Mouse (Mus musculus): ENCODE measurements around the gene Cit. TPM values are rescaled to one million over a fixed set of nuclear protein-coding genes. Genes with fewer than 3 reads are reported as not detected.

Gene Cit
- total RNA-seq, 2 experiments from 2014 or later = 153 to 185 TPM

DNA sequence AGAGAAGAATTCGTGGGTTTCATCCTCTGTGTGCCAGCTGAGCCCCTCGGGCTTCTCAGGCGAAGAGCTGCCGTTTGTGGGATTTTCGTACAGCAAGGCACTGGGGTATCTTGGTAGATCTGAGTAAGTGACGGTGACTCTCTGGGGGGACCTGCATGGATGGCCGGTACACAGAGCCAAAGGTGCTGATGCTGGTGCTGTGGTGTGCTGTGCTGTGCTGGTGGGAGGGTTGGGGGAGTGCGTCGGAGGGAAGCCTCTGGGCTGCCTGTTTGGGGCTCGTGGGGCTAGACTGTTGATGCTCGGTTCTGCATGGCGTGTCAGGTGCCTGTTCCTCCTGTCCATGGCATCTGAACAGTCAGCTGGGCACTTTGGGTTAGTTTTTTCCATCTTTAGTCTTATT is 63.6 kb downstream of the Cit start:
- peak in 1 of 2 experiments; percentile 35 for DNase-seq (ENCODE audit: low spot score in 2 of 2)

DNA sequence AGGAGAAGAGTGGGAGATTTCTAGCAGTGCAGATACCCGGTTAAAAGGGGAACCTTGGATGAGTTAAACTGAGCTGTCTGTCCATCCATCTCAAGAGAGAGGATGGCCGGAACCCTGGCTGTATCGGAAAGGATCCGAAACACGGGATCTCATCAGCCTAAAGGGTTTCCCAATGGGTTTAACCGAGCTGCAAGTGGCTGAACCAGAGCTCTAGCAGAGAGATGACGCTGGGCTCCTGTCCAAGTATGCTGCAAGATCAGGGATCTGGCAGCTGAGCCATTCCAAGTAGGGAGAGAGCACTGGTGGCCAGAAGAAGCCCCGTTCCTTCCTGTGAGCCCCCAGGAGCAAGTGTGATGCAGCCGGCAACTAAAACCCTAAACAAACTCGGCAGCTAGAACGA is 64.0 kb downstream of the Cit start:
- peak; percentile 70 to 71 for DNase-seq (ENCODE audit: low spot score in 2 of 2)

DNA sequence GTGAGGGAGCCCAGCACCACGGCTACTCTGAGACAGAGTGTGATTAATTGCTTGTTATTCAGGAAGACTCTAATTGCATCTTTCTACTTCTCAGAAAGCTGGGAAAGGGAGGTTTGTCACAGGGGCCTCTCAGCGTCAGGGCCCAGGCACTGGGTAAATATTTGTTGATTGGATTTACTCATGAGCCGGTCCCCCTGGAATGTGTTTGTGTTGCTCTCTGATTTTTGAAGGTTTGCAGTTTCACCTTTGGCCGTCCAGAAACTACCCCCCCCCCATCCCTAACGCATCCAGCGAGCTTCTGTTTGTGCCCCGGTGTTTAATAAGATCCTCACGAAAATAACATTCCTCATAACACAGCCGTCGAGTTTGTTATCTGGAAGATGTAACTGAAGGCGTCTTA is 65.4 kb downstream of the Cit start:
- no peak for DNase-seq (ENCODE audit: low spot score in 2 of 2)

DNA sequence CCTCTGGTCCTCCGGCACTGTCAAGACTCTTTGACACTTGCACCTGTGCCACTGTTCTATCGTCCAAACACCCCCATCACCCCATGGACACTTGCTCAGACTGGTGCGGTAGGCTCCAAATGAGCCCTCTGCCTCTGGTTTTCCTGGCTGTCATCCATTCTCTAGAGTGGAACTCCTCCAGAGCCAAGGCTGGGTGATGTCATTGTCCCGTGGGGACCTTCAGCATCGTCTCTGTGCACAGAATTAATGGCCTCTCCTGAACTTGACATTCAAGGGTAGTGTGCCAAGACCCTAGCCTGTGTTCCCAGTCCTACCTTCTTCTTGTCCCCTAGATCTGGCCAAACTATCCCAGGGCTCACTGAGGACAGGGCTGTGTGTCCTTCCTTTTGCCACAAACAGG is 70.4 kb downstream of the Cit start:
- no peak for DNase-seq (ENCODE audit: low spot score in 2 of 2)

DNA sequence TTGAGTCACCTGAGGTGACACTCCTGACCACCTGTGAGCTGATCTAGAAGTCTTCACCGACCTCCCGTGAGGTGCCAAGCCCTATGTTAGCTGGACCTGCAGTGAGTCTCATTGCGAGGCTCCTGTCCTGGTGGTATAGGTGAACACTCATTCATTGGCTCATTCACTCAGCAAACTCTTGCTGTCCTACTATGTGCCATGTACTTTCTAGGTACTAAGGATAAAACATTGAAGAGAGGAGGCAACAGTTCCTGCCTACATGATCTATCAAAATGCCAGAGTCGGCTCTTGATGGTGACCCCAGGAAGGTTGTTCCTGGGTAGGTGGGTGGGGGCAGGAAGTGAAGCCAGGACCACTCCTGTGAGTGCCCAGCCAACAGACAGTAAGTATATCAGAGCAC is 72.9 kb downstream of the Cit start:
- DNase-seq (ENCODE audit: low spot score in 2 of 2) = no peak

DNA sequence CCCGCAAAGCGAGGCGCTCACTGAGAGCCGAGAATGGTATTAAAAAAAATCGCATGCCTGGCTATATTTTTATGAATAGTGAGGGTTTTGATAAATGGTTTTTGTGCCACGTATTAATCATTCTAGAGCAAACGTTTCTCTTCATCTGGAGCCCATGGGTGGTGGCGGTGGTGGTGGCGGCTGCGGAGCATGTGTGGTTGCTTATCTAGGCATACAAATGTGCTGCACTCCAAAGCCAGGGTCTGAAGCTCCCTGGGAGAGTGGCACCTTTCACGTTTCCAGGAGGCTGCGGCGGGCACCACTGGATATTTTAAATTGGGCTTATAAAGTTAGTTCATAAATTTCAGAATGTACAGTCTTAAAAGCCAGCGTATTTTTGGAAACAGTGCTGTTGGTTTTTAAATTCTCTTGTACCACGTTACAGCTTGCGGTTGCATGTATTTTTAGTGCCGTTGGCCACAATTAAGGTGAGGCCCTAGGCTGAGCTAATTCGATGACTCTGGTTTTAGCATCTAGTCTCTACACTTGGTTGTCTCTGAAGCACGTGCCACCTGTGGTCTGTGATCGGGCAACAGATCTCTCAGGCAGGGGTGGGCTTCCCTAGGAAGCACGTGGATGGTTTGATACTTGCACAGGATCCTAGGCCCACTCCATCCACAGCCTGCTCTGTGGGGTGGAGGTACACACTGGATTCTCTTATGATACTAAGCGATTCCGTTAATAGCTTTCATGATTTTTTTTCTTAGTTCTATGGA is 73.7 kb downstream of the Cit start:
- no peak for DNase-seq (ENCODE audit: low spot score in 2 of 2)

DNA sequence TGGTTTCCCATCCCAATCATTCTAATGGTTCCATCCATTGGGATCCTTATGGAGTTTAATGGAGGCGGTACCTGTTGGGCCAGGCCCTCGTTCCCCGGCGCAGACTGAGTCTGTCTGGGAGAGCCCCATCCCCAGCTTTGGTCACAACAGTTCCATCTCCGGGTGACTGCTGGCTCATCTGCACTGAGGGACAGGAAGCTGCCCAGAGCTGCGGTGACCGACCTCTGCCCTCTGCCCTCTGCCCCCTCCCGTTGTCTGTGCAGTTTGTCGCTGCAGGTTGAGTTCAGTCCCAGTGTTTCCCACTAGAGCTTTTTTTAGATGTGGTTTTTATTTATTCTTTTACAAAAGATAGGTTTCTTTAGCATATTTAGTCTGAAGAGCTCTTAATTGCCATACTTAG is 76.9 kb downstream of the Cit start:
- no peak for DNase-seq (ENCODE audit: low spot score in 2 of 2)

DNA sequence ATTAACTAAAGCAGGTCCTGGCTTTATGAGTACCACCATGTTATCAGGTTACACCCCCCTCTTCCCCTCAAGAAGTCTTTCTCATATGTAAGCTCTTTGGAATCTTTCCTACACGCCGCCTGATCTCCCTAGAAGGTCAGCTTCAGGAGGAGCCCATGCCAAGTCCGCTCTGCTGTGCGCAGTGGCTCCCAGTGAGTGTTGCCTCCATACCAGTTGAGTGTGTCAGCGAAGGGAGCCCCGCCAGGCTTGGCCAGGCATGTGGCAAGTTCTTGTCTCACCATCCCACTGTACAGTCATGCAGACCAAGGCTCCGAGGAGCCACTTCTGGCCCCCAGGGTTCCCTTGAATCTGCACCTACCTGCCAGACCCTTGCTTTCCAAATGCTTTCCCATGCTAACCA is 79.9 kb downstream of the Cit start:
- no peak for DNase-seq (ENCODE audit: low spot score in 2 of 2)

DNA sequence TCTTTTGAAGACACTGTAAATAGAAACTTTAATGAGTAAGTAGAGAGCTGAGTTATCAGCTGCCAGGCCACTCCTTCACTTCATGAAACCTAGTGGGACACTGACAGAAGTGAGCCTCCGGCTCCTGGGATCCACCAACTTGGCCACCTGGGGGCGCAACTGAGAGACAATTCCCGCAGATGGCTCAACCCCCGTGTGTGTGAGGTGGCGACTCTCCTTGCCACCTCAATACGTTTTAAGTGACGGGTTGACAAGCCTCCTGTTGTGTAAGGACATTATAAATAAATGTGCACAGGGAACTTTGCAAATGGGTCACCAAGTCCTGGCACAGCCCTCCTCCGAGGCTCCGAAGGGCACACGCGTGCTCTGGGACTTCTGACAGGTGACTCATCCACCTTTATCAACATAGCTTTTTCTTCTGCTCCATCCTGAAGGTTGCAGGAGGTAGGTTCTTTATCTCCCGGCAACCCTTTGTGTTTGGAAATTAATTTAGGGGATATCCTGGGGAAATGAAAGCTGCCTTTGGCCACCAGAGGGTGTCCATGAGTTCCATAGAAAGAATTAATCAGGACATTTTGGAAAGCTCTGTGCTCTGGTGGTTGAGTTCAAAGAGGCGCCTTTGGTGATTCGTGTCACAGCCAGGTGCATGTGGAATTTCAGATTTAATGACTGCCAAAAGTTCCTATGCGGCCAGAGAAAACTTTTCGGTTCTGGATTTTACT is 83.9 kb downstream of the Cit start:
- peak; percentile 50 for DNase-seq (ENCODE audit: low spot score in 2 of 2)

DNA sequence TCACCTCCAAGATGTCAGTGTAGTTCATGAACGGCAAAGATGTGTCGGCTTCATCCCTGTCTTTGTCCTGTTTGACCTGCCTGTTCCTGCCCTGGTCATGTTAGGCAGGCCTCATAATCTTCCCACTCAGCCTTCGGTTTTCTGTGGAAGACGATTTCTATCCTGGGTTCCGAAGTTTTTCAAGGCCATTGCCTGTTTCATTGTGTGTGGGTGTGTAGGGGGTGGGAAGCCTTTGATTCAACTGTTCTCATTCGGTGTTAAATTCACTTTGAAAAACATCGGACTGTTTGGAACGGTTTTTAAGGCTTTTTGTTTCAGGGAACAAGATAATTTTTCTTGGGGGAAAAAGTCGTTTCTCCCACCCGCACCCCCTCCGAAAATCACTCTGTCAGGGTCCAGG is 87.2 kb downstream of the Cit start:
- DNase-seq (ENCODE audit: low spot score in 2 of 2) = no peak

DNA sequence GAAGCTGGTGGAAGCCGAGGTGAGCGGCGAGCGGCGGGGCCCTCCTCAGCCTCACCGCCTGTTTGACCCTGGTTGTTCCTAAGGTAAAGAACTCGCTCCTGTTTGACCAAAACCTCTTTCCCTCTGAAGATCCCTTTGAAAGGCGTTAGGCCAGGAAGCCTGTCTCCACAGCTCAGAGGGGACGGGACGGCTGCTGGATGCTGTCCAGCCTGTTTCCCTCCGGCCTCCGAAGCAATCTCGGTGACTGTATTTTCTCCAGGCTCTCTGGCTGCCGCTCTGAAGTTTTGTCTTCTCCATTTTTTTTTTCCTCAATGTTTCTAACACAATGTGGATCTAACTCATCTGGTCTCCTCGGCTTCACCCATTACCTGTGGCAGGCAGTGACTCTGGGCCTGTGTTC is 91.8 kb downstream of the Cit start:
- no peak for DNase-seq (ENCODE audit: low spot score in 2 of 2)

DNA sequence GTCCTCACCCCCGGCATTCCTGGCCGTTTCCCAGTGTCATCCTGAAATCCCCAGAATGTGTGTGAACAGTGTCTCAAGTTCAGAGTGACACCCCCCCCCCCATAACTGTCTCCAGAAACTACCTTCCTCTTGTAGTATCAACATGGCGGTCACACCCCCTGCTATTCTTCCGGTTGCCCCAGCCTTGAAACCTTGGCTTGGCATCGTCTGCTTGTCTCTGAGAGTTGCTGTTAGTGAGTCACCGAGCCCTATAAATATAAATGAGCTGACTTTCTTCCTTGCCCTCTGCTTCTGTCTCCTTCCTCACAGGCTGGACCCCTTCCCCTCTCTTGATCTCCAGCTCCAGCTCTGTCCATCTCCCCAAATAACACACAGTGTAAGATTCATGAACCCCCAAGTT is 92.5 kb downstream of the Cit start:
- no peak for DNase-seq (ENCODE audit: low spot score in 2 of 2)

DNA sequence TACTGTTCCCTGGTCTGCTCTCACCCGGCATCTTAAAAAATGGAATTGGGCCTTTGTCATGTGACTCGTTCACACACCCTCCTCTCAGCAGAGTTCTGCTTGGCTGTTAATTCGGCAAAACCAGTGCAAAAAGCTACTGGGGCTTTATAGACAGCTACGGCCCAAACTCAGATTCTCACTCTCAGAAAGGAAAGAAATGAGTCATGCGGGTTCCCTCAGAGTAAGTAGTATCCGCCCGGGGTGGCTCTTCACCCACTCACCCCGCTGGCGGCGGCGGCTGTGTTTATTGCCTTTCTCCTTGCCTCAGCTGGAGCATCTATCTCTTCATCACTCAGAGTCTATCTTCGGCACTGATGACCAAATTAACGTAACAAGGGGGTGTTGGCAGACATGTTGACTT is 93.9 kb downstream of the Cit start:
- peak; percentile 31 to 62 for DNase-seq (ENCODE audit: low spot score in 2 of 2)

DNA sequence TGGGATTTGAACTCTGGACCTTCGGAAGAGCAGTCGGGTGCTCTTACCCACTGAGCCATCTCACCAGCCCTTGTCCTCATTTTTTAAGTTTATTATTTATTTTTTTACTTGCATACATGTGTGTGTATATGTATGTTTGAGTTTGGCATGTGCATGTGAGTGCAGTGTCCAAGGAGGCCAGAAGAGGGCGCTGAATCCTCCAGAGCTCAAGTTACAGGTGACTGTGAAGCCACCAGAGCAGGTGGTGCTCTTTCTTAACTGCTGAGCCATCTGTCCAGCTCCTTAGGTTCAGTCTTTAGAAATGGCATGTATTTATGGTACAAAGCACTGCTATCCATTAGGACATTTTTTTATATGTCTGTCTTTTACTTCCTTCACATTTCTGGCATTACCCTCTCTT is 97.3 kb downstream of the Cit start:
- DNase-seq (ENCODE audit: low spot score in 2 of 2) = no peak

DNA sequence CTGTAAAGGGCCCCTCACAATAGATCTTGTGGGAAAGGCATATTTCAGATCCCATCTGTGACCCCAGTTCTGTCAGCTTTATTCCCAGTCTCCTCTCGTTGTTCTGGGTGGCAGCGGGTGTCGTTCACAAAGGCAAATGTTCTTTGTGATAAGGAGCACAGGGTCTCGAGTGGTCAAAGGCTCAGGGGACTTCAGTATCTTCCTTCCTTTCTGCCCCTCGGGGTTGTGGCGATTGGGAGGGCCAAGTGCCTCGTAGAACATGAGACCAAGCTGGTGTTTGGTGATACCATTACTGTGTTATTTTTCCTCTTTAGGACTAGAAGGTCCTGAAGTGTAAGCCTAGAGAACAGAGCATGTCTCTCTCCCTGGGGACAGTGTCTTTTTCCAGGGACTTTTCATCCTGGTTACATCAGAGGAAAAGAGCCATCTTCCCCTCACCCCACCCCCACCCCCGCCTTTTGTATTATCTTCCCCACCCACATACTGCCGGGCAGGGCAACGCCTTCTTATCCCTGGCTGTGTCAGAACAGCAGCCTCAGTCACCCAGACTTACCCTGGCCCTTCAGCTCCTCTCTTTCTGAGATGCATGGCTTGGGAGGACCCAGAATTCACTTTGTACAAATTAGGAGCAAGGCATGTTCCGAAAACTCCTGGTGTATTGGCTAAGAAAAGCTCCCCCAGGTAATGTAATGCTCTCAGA is 99.9 kb downstream of the Cit start:
- no peak for DNase-seq (ENCODE audit: low spot score in 2 of 2)

DNA sequence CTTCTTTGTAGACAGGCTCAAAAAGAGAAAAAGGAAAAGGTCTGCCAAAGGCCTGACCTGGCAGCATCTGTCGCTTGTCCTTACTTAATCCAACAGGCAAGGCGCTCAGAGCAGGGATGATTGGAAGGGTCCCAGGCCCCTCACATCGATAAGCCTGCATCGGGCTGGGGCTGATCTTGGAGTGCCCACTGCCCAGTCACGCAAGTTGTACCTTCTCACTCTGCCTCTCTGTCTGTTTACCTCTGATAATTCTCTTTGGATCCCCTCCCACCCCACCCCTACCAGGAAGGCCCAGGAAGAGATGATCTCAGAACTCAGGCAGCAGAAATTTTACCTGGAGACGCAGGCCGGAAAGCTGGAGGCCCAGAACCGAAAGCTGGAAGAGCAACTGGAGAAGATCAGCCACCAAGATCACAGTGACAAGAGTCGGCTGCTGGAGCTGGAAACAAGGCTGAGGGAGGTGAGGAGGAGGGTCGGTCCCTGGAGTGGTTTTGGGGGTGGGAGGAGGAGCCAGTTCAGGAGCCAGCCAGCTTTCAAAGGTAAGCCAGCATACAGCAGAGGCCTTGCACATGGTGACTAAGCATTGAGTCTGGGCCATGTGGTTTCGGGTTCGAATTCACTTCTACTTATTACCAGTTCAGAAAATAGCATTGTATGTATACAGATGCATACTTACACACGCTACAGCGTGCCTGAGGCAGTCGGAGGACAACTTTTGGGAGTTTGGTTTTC is 102.7 kb downstream of the Cit start:
- DNase-seq (ENCODE audit: low spot score in 2 of 2) = no peak

DNA sequence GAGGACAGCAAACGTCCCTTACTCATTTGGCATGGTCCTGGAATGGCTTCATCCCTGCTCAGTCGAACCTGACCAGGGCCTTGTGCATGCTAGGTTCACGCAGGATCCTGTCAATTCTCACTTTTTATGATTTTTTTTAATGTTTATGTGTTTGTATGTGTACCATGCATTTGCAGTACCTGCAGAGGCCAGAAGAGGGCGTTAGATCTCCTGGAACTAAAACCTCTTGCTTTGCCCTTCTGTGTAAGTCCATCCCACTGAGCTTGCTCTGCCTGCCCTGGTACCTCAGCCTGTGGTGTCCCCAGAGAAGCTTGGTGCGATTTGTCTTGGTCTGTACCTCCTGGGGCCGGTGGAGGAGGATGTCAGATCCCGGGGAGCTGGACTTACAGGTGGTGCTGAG is 105.9 kb downstream of the Cit start:
- DNase-seq (ENCODE audit: low spot score in 2 of 2) = no peak

DNA sequence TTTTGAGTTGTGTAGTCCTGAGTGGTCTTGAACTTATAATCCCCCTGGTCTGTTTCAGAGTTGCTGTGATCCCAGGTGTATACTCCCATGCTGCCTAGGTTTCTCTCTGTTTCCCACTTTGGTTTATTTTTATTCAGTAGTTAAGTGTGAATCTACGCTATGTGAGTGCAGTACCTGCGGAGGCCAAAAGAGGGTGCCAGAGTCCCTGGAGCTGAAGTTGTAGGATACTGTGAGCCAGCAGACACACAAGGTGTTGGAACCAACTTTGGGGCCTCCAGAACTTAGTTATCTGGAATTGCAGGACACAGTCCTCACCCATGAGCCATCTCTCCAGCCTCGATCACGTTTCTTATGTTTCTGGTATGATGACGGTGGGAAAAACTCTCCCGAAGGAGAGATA is 108.1 kb downstream of the Cit start:
- DNase-seq (ENCODE audit: low spot score in 2 of 2) = no peak

DNA sequence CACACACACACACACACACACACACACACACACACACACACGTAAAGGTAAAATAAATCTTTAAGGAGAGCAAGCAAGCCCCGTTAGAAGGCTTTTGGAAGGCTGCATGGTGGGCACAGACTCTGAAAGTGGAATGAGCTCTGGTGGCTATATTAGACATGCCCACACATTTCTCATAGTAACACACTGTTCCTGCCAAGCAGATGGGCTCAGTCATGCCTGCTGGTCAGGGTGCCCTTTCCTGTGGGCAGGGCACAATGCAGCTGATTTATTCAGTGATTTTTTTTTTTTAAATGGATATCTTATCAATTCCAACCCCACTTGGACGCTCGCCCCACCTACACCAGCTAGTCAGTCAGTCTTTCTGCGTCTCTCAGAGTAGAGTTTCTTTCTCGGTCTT is 109.0 kb downstream of the Cit start:
- peak; percentile 39 to 65 for DNase-seq (ENCODE audit: low spot score in 2 of 2)

DNA sequence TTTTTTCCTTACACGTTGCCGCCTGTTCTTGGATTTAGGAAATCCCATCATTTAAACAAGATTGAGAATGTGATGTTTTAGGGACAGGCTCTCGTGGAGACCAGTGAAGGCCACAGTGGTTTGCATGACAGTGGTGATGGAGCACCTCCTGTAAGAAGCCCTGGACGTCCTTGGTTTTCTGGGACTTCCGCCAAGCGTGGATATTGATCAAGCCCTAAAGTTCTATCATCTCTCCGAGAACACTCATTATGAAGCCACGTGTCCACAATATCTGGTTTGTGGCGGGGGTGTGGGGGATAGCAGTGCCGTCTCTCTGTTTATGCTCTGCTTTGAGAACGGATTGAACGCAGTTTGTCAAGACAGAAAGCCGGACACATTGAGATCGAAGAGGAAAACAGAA is 109.5 kb downstream of the Cit start:
- no peak for DNase-seq (ENCODE audit: low spot score in 2 of 2)

DNA sequence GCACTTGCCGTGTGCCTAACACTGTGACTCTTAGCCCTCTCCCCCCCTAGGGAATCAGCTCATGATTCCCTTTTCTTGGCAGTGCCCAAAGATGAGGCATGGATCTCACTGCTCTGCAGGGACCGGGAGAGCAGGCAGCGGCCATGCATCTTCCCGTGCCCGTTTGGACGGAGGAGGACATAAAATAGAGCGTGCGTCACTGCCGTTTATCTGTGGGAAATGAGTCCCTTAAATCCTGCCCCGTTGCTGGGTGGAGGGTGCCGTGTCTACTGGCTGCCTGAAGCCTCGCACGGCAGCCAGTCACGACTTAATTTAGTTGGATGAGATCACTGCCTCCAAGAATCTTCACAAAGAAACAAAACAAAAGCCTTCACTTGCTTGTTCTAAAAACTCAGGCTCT is 110.1 kb downstream of the Cit start:
- DNase-seq (ENCODE audit: low spot score in 2 of 2) = peak; percentile 61 to 69

DNA sequence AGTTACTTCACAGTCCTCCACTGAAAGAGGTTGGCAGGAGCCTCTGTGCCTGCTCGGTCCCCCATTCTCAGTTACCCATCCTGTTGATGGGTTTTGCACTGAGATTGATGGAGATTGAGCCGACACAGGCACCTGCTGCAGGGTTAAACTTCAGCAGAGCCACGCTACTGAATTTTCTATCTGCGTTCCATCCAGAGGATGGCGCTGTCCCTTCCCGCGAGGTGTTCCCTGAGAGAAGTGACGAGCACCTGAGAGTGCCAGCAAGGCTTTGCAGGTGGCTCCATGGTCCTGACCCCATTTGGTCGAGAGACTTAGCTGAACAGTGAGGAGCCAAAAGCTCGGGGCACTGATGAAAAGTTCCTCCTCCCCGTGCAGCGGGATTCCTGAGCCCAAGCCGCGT is 111.0 kb downstream of the Cit start:
- no peak for DNase-seq (ENCODE audit: low spot score in 2 of 2)
